In genomic region chr5:143624449-143624848, GRCm38 (mm10) we compare ENCODE assay signal across 11 mouse cellular contexts. TPM values are rescaled to one million over a fixed set of nuclear protein-coding genes. Genes with fewer than 3 reads are reported as not detected.
DNase-seq lines count a peak whose midpoint lies in the region; ATAC-seq and TF ChIP-seq lines count a peak whose summit lies in the region.
"Had no signal": no experiment of that assay in that cellular context is flagged by ENCODE, and none has a peak within 500 bp of the region (broad histone marks: within the 10 kb centered on the region; RNA-seq: fewer than 3 reads in every experiment).

No protein-coding gene starts in this region.

- TF ChIP-seq EP300 in liver, postnatal 0 days (IDR thresholded peaks at IDR 0.05; ENCODE audit: low read depth), result no peak

- peaks cover 29% of the 10 kb centered on the region for H3K4me1 ChIP-seq in hindbrain, embryonic 14.5 days (replicated peaks; ENCODE audit: control insufficient read depth, insufficient read depth, low read length)
- H3K4me1 ChIP-seq in hindbrain, embryonic 13.5 days (replicated peaks), result peaks cover 46% of the 10 kb centered on the region
- H3K4me1 ChIP-seq in lung, embryonic 14.5 days (ENCODE audit: insufficient read depth), result peaks cover 22% of the 10 kb centered on the region
- H3K4me1 ChIP-seq in intestine, embryonic 15.5 days (replicated peaks), result peaks cover 29% of the 10 kb centered on the region
- peaks cover 20% of the 10 kb centered on the region for H3K4me1 ChIP-seq in liver, postnatal 0 days (ENCODE audit: insufficient read depth)

- ATAC-seq in hindbrain, embryonic 14.5 days (ENCODE audit: low FRiP score), result no peak
- ATAC-seq in hindbrain, embryonic 13.5 days (ENCODE audit: low FRiP score), result no peak
- ATAC-seq in lung, embryonic 14.5 days (ENCODE audit: insufficient read depth), result no peak
- no peak for ATAC-seq in intestine, embryonic 15.5 days
- no peak for ATAC-seq in liver, postnatal 0 days
- ATAC-seq in CD4-positive, CD25-positive, alpha-beta regulatory T cell, adult 4 months, result no peak
- ATAC-seq: activated CD4-positive, CD25-positive, alpha-beta regulatory T cell, adult 4 months had no signal

- H3K27me3 ChIP-seq in hindbrain, embryonic 14.5 days (ENCODE audit: control insufficient read depth, insufficient read depth, low read length), result no peaks in the 10 kb centered on the region
- H3K27me3 ChIP-seq in hindbrain, embryonic 13.5 days, result no peaks in the 10 kb centered on the region
- no peaks in the 10 kb centered on the region for H3K27me3 ChIP-seq in lung, embryonic 14.5 days (ENCODE audit: insufficient read depth, low read length)
- H3K27me3 ChIP-seq in intestine, embryonic 15.5 days (replicated peaks), result no peaks in the 10 kb centered on the region
- H3K27me3 ChIP-seq in liver, postnatal 0 days (ENCODE audit: insufficient read depth, low read length), result no peaks in the 10 kb centered on the region

- WGBS in hindbrain, embryonic 14.5 days, result 83% methylated on average over 3 of the region's 3 CpGs
- WGBS in hindbrain, embryonic 13.5 days, result 85% methylated on average over 3 of the region's 3 CpGs
- WGBS in lung, embryonic 14.5 days, result 70% methylated on average over 3 of the region's 3 CpGs
- WGBS in intestine, embryonic 15.5 days, result 78% methylated on average over 3 of the region's 3 CpGs
- WGBS in liver, postnatal 0 days (ENCODE audit: insufficient replicate concordance), result 57% methylated on average over 3 of the region's 3 CpGs

- H3K9me3 ChIP-seq in hindbrain, embryonic 14.5 days (ENCODE audit: control insufficient read depth, low read length), result no peaks in the 10 kb centered on the region
- no peaks in the 10 kb centered on the region for H3K9me3 ChIP-seq in hindbrain, embryonic 13.5 days
- no peaks in the 10 kb centered on the region for H3K9me3 ChIP-seq in lung, embryonic 14.5 days (ENCODE audit: low read depth, low read length)
- no peaks in the 10 kb centered on the region for H3K9me3 ChIP-seq in intestine, embryonic 15.5 days
- H3K9me3 ChIP-seq in liver, postnatal 0 days (ENCODE audit: low read length), result no peaks in the 10 kb centered on the region

- H3K27ac ChIP-seq in hindbrain, embryonic 14.5 days, result no peak overlapping the region
- H3K27ac ChIP-seq in hindbrain, embryonic 13.5 days, result no peak overlapping the region
- no peak overlapping the region for H3K27ac ChIP-seq in lung, embryonic 14.5 days (ENCODE audit: low read depth)
- no peak overlapping the region for H3K27ac ChIP-seq in intestine, embryonic 15.5 days
- peak overlapping the region; percentile 87; the same call in 1 of the 2 replicates for H3K27ac ChIP-seq in liver, postnatal 0 days (ENCODE audit: low read depth)

- DNase-seq in hindbrain, embryonic 14.5 days (ENCODE audit: low spot score), result no peak
- no peak for DNase-seq in lung, embryonic 14.5 days
- no peak for DNase-seq in lung, adult 18-20 months
- no peak for DNase-seq in liver, postnatal 0 days
- DNase-seq in spleen, postnatal 36 days (ENCODE audit: low spot score in 2 of 2), result no peak
- DNase-seq: cerebellum, postnatal 25 days; lung, postnatal 14 days had no signal

- H3K9ac ChIP-seq in hindbrain, embryonic 14.5 days, result 0 out of 2 replicates have a peak overlapping the region, but pooled peaks have one; percentile 81
- H3K9ac ChIP-seq in hindbrain, embryonic 13.5 days, result no peak overlapping the region
- H3K9ac ChIP-seq in lung, embryonic 14.5 days, result no peak overlapping the region
- H3K9ac ChIP-seq in intestine, embryonic 15.5 days, result no peak overlapping the region
- no peak overlapping the region for H3K9ac ChIP-seq in liver, postnatal 0 days (replicated peaks)

- no peak for TF ChIP-seq CTCF in lung, embryonic 14.5 days (IDR thresholded peaks at IDR 0.05; ENCODE audit: low read depth)
- no peak for TF ChIP-seq CTCF in liver, postnatal 0 days (IDR thresholded peaks at IDR 0.05; ENCODE audit: low read depth)

- no peak overlapping the region; the same call in 1 of the 2 replicates for H3K4me2 ChIP-seq in hindbrain, embryonic 14.5 days (replicated peaks)
- no peak overlapping the region for H3K4me2 ChIP-seq in hindbrain, embryonic 13.5 days
- peak overlapping the region; percentile 88 for H3K4me2 ChIP-seq in lung, embryonic 14.5 days
- peak overlapping the region; percentile 86; the same call in 1 of the 2 replicates for H3K4me2 ChIP-seq in intestine, embryonic 15.5 days (replicated peaks)
- peak overlapping the region; percentile 75 for H3K4me2 ChIP-seq in liver, postnatal 0 days (ENCODE audit: low read depth, low read length)

- no peak overlapping the region for H3K4me3 ChIP-seq in hindbrain, embryonic 14.5 days (replicated peaks; ENCODE audit: low read length)
- H3K4me3 ChIP-seq in hindbrain, embryonic 13.5 days, result no peak overlapping the region
- no peak overlapping the region for H3K4me3 ChIP-seq in lung, embryonic 14.5 days (ENCODE audit: low read depth, low read length)
- H3K4me3 ChIP-seq in intestine, embryonic 15.5 days (replicated peaks), result no peak overlapping the region
- H3K4me3 ChIP-seq in liver, postnatal 0 days (ENCODE audit: low read depth, low read length), result peak overlapping the region; percentile 86

- H3K36me3 ChIP-seq in hindbrain, embryonic 14.5 days (replicated peaks; ENCODE audit: control insufficient read depth, insufficient read depth), result no peaks in the 10 kb centered on the region
- H3K36me3 ChIP-seq in hindbrain, embryonic 13.5 days, result no peaks in the 10 kb centered on the region
- H3K36me3 ChIP-seq in lung, embryonic 14.5 days (ENCODE audit: insufficient read depth), result no peaks in the 10 kb centered on the region
- H3K36me3 ChIP-seq in intestine, embryonic 15.5 days, result no peaks in the 10 kb centered on the region
- H3K36me3 ChIP-seq in liver, postnatal 0 days (replicated peaks; ENCODE audit: insufficient read depth, low read length), result no peaks in the 10 kb centered on the region

RNA-seq across cellular contexts. Expression of gene Cyth3, which starts 2.2 kb away (rescaled TPM):
- 39.9 and 40.9 TPM in 2 replicates for polyA plus RNA-seq in hindbrain, embryonic 14.5 days (2014; fragmentation: Nextera tagmentation; extraction: Ambion mirVana)
- polyA plus RNA-seq in hindbrain, embryonic 13.5 days (2015; fragmentation: Nextera tagmentation; extraction: Ambion mirVana), result 34.2 and 37.9 TPM in 2 replicates
- polyA plus RNA-seq in lung, embryonic 14.5 days (2014; fragmentation: Nextera tagmentation; extraction: Ambion mirVana), result 48.3 and 52.0 TPM in 2 replicates
- 43.7 and 44.3 TPM in 2 replicates for polyA plus RNA-seq in intestine, embryonic 15.5 days (2015; fragmentation: Nextera tagmentation; extraction: Ambion mirVana)
- 12.1 and 15.3 TPM in 2 replicates for polyA plus RNA-seq in liver, postnatal 0 days (2015; fragmentation: Nextera tagmentation; extraction: Ambion mirVana)
- polyA plus RNA-seq in CD4-positive, CD25-positive, alpha-beta regulatory T cell, adult 4 months (2017; shearing (Covaris generic)), result 10 to 100 TPM; 40.6 to 59.7 TPM

Comparison
In these comparisons a context has a peak if more than half of its experiments do, and no peak if none do; other contexts are left out.
1. H3K4me2 ChIP-seq: peak in lung, embryonic 14.5 days (single experiment), intestine, embryonic 15.5 days (single experiment) and liver, postnatal 0 days (single experiment); none in hindbrain, embryonic 14.5 days (single experiment) and hindbrain, embryonic 13.5 days (single experiment).